Mouse (Mus musculus) bone marrow macrophage, adult 2 months (primary cell): ENCODE data around the gene Adig.

ENCODE experiments used
- CTCF ChIP-seq: IDR thresholded peaks from 2 replicates; pipeline ENCODE4 v1.5.1; 2012; ENCODE audit warnings: low read depth, mild to moderate bottlenecking, low read length, moderate library complexity
- POLR2A ChIP-seq: IDR thresholded peaks from 2 replicates; pipeline ENCODE4 v1.6.1; 2012; ENCODE audit warnings: mild to moderate bottlenecking, low read depth, low read length, borderline replicate concordance

GRCm38 (mm10) chr2:158524129-158524860 is 21.9 kb downstream of the Adig start:
- TF ChIP-seq CTCF = no peak
- TF ChIP-seq POLR2A = no peak
